Mouse (Mus musculus): ENCODE measurements around the gene Lrba. TPM values are rescaled to one million over a fixed set of nuclear protein-coding genes. Genes with fewer than 3 reads are reported as not detected.

Lrba gene
- polyA plus RNA-seq, 1 experiment from 2014 or later: 3.2 TPM

GRCm38 (mm10) chr3:86711530-86711929, 487.1 kb downstream of the Lrba start:
- no peak overlapping the region for H3K27ac ChIP-seq
- no peak overlapping the region for H3K4me2 ChIP-seq
- no peak overlapping the region for H3K4me3 ChIP-seq
- no peaks in the 10 kb centered on the region for H3K9me3 ChIP-seq
- H3K36me3 ChIP-seq: no peaks in the 10 kb centered on the region
- H3K27me3 ChIP-seq: no peaks in the 10 kb centered on the region
- H3K9ac ChIP-seq: no peak overlapping the region
- ATAC-seq (ENCODE audit: borderline replicate concordance, extremely low read depth, low FRiP score, low TSS enrichment): no peak
- 51% methylated on average over 1 of the region's 1 CpGs for WGBS
- no peaks in the 10 kb centered on the region for H3K4me1 ChIP-seq

GRCm38 (mm10) chr3:86712758-86713157, 488.3 kb downstream of the Lrba start:
- 75% methylated on average over 3 of the region's 3 CpGs for WGBS
- Histone ChIP-seq H3K27ac (no peak overlapping the region), H3K4me1 (no peaks in the 10 kb centered on the region), H3K9ac (no peak overlapping the region), H3K36me3 (no peaks in the 10 kb centered on the region), H3K27me3 (no peaks in the 10 kb centered on the region), H3K4me3 (no peak overlapping the region), H3K4me2 (no peak overlapping the region), H3K9me3 (no peaks in the 10 kb centered on the region)
- ATAC-seq (ENCODE audit: borderline replicate concordance, extremely low read depth, low FRiP score, low TSS enrichment): no peak

GRCm38 (mm10) chr3:86714446-86714845, 490.0 kb downstream of the Lrba start:
- Histone ChIP-seq H3K9ac (no peak overlapping the region), H3K4me2 (no peak overlapping the region), H3K27me3 (no peaks in the 10 kb centered on the region), H3K9me3 (no peaks in the 10 kb centered on the region), H3K27ac (no peak overlapping the region), H3K36me3 (no peaks in the 10 kb centered on the region), H3K4me1 (no peaks in the 10 kb centered on the region), H3K4me3 (no peak overlapping the region)
- no peak for ATAC-seq (ENCODE audit: borderline replicate concordance, extremely low read depth, low FRiP score, low TSS enrichment)
- WGBS: 50% methylated on average over 2 of the region's 2 CpGs

GRCm38 (mm10) chr3:86723415-86724298, 499.2 kb downstream of the Lrba start:
- H3K27ac ChIP-seq: no peak overlapping the region
- no peaks in the 10 kb centered on the region for H3K9me3 ChIP-seq
- H3K9ac ChIP-seq: no peak overlapping the region
- no peak overlapping the region for H3K4me2 ChIP-seq
- H3K36me3 ChIP-seq: no peaks in the 10 kb centered on the region
- 20% methylated on average over 9 of the region's 9 CpGs for WGBS
- H3K27me3 ChIP-seq: no peaks in the 10 kb centered on the region
- no peak overlapping the region for H3K4me3 ChIP-seq
- ATAC-seq (ENCODE audit: borderline replicate concordance, extremely low read depth, low FRiP score, low TSS enrichment): no peak
- H3K4me1 ChIP-seq: peaks cover 12% of the 10 kb centered on the region

- Histone ChIP-seq H3K27me3 (no peaks in the 10 kb centered on the region), H3K4me3 (no peak overlapping the region), H3K9ac (no peak overlapping the region), H3K27ac (no peak overlapping the region; the same call in 1 of the 2 replicates), H3K9me3 (no peaks in the 10 kb centered on the region), H3K4me2 (no peak overlapping the region; the same call in 1 of the 2 replicates), H3K36me3 (no peaks in the 10 kb centered on the region), H3K4me1 (peaks cover 12% of the 10 kb centered on the region)
- ATAC-seq (ENCODE audit: borderline replicate concordance, extremely low read depth, low FRiP score, low TSS enrichment): no peak
- WGBS: 21% methylated on average over 9 of the region's 9 CpGs
These were observed 500.6 kb downstream of the Lrba start for GRCm38 (mm10) chr3:86725113-86725512.

- ATAC-seq (ENCODE audit: borderline replicate concordance, extremely low read depth, low FRiP score, low TSS enrichment): no peak
- Histone ChIP-seq H3K4me2 (no peak overlapping the region), H3K36me3 (no peaks in the 10 kb centered on the region), H3K4me1 (no peaks in the 10 kb centered on the region), H3K9me3 (no peaks in the 10 kb centered on the region), H3K27me3 (no peaks in the 10 kb centered on the region), H3K27ac (no peak overlapping the region), H3K9ac (no peak overlapping the region), H3K4me3 (no peak overlapping the region)
- WGBS: 66% methylated on average over 3 of the region's 3 CpGs
These were observed 514.4 kb downstream of the Lrba start for GRCm38 (mm10) chr3:86738831-86739230.

GRCm38 (mm10) chr3:86739745-86740144, 515.3 kb downstream of the Lrba start:
- H3K27ac ChIP-seq: no peak overlapping the region
- no peak overlapping the region for H3K4me3 ChIP-seq
- H3K27me3 ChIP-seq: no peaks in the 10 kb centered on the region
- H3K4me1 ChIP-seq: no peaks in the 10 kb centered on the region
- H3K36me3 ChIP-seq: no peaks in the 10 kb centered on the region
- WGBS: 89% methylated on average over 4 of the region's 4 CpGs
- no peak overlapping the region for H3K4me2 ChIP-seq
- H3K9ac ChIP-seq: no peak overlapping the region
- ATAC-seq (ENCODE audit: borderline replicate concordance, extremely low read depth, low FRiP score, low TSS enrichment): no peak
- no peaks in the 10 kb centered on the region for H3K9me3 ChIP-seq

GRCm38 (mm10) chr3:86745348-86745747, 520.9 kb downstream of the Lrba start:
- Histone ChIP-seq H3K27me3 (no peaks in the 10 kb centered on the region), H3K4me1 (no peaks in the 10 kb centered on the region), H3K4me2 (no peak overlapping the region), H3K4me3 (no peak overlapping the region), H3K9ac (no peak overlapping the region), H3K36me3 (no peaks in the 10 kb centered on the region), H3K9me3 (no peaks in the 10 kb centered on the region), H3K27ac (no peak overlapping the region)
- 71% methylated on average over 4 of the region's 4 CpGs for WGBS
- no peak for ATAC-seq (ENCODE audit: borderline replicate concordance, extremely low read depth, low FRiP score, low TSS enrichment)

GRCm38 (mm10) chr3:86745769-86746512, 521.5 kb downstream of the Lrba start:
- no peaks in the 10 kb centered on the region for H3K27me3 ChIP-seq
- H3K4me1 ChIP-seq: no peaks in the 10 kb centered on the region
- H3K36me3 ChIP-seq: no peaks in the 10 kb centered on the region
- no peak overlapping the region for H3K4me2 ChIP-seq
- no peak overlapping the region for H3K27ac ChIP-seq
- no peaks in the 10 kb centered on the region for H3K9me3 ChIP-seq
- ATAC-seq (ENCODE audit: borderline replicate concordance, extremely low read depth, low FRiP score, low TSS enrichment): no peak
- H3K9ac ChIP-seq: no peak overlapping the region
- WGBS: 78% methylated on average over 10 of the region's 10 CpGs
- H3K4me3 ChIP-seq: no peak overlapping the region

GRCm38 (mm10) chr3:86750652-86751051, 526.2 kb downstream of the Lrba start:
- H3K36me3 ChIP-seq: no peaks in the 10 kb centered on the region
- ATAC-seq (ENCODE audit: borderline replicate concordance, extremely low read depth, low FRiP score, low TSS enrichment): no peak
- no peak overlapping the region for H3K4me3 ChIP-seq
- H3K9me3 ChIP-seq: no peaks in the 10 kb centered on the region
- no peak overlapping the region for H3K4me2 ChIP-seq
- no peak overlapping the region for H3K27ac ChIP-seq
- WGBS: 46% methylated on average over 7 of the region's 7 CpGs
- H3K4me1 ChIP-seq: 0 out of 2 replicates have a peak, but pooled peaks cover 2% of the 10 kb centered on the region
- H3K27me3 ChIP-seq: no peaks in the 10 kb centered on the region
- H3K9ac ChIP-seq: no peak overlapping the region

- ATAC-seq (ENCODE audit: borderline replicate concordance, extremely low read depth, low FRiP score, low TSS enrichment): no peak
- 40% methylated on average over 6 of the region's 6 CpGs for whole genome bisulfite sequencing
- no peak overlapping the region for H3K4me3 ChIP-seq
- H3K27me3 ChIP-seq: no peaks in the 10 kb centered on the region
- no peak overlapping the region for H3K9ac ChIP-seq
- H3K9me3 ChIP-seq: no peaks in the 10 kb centered on the region
- H3K4me1 ChIP-seq: 0 out of 2 replicates have a peak, but pooled peaks cover 2% of the 10 kb centered on the region
- H3K27ac ChIP-seq: no peak overlapping the region
- H3K4me2 ChIP-seq: no peak overlapping the region
- no peaks in the 10 kb centered on the region for H3K36me3 ChIP-seq
These were observed 529.7 kb downstream of the Lrba start for GRCm38 (mm10) chr3:86754178-86754577.
